16 mouse cellular contexts compared by ENCODE assay signal in genomic region chr10:43027006-43027405, GRCm38 (mm10).
DNase-seq lines count a peak whose midpoint lies in the region; ATAC-seq lines count a peak whose summit lies in the region.
"Had no signal": no experiment of that assay in that cellular context is flagged by ENCODE, and none has a peak within 500 bp of the region (broad histone marks: within the 10 kb centered on the region; RNA-seq: fewer than 3 reads in every experiment).

No protein-coding gene starts in this region.

- H3K4me2 ChIP-seq in midbrain, embryonic 12.5 days (replicated peaks): no peak overlapping the region
- H3K4me2 ChIP-seq in midbrain, embryonic 14.5 days (ENCODE audit: low read length): no peak overlapping the region
- H3K4me2 ChIP-seq in neural tube, embryonic 14.5 days (ENCODE audit: low read depth, low read length): no peak overlapping the region
- H3K4me2 ChIP-seq: heart, embryonic 12.5 days; liver, embryonic 13.5 days had no signal

- 59% methylated on average over 9 of the region's 9 CpGs for WGBS in midbrain, embryonic 12.5 days
- WGBS in midbrain, embryonic 14.5 days: 47% methylated on average over 9 of the region's 9 CpGs
- WGBS in neural tube, embryonic 14.5 days: 36% methylated on average over 9 of the region's 9 CpGs

- peaks cover 16% of the 10 kb centered on the region for H3K27me3 ChIP-seq in midbrain, embryonic 12.5 days
- no peaks in the 10 kb centered on the region for H3K27me3 ChIP-seq in midbrain, embryonic 14.5 days (ENCODE audit: control insufficient read depth, insufficient read depth, low read length)
- H3K27me3 ChIP-seq in neural tube, embryonic 14.5 days (ENCODE audit: control insufficient read depth, insufficient read depth, low read length): no peaks in the 10 kb centered on the region
- H3K27me3 ChIP-seq: CH12.LX had no signal

- no peaks in the 10 kb centered on the region for H3K9me3 ChIP-seq in midbrain, embryonic 12.5 days
- no peaks in the 10 kb centered on the region for H3K9me3 ChIP-seq in midbrain, embryonic 14.5 days (ENCODE audit: control insufficient read depth, low read length)
- no peaks in the 10 kb centered on the region for H3K9me3 ChIP-seq in neural tube, embryonic 14.5 days (ENCODE audit: control insufficient read depth, low read length)
- H3K9me3 ChIP-seq: heart, embryonic 12.5 days; liver, embryonic 13.5 days had no signal

- H3K36me3 ChIP-seq in midbrain, embryonic 12.5 days: no peaks in the 10 kb centered on the region
- H3K36me3 ChIP-seq in midbrain, embryonic 14.5 days (ENCODE audit: control insufficient read depth, insufficient read depth, low read length): peaks cover 4% of the 10 kb centered on the region; the same call in 1 of the 2 replicates
- H3K36me3 ChIP-seq in neural tube, embryonic 14.5 days (ENCODE audit: control insufficient read depth, insufficient read depth, low read length): no peaks in the 10 kb centered on the region
- H3K36me3 ChIP-seq: heart, embryonic 12.5 days; liver, embryonic 13.5 days had no signal

- peak; percentile 68 for DNase-seq in embryo, embryonic 10.5 days (ENCODE audit: low spot score)
- no peak for DNase-seq in embryo, embryonic 10 days (ENCODE audit: low spot score)
- DNase-seq in midbrain, embryonic 14.5 days: no peak
- DNase-seq in kidney, postnatal 10 days: peak; percentile 31
- DNase-seq in urinary bladder, postnatal 10 days (ENCODE audit: low spot score): no peak
- no peak for DNase-seq in thymus, postnatal 14 days
- DNase-seq: adrenal gland, postnatal 25 days; heart, postnatal 36 days; liver, embryonic 13.5 days had no signal

- no peak overlapping the region for H3K9ac ChIP-seq in midbrain, embryonic 12.5 days (replicated peaks)
- H3K9ac ChIP-seq in midbrain, embryonic 14.5 days (replicated peaks; ENCODE audit: low read length): no peak overlapping the region
- H3K9ac ChIP-seq in neural tube, embryonic 14.5 days (replicated peaks; ENCODE audit: low read depth, low read length): no peak overlapping the region
- H3K9ac ChIP-seq: heart, embryonic 12.5 days; liver, embryonic 13.5 days had no signal

- peak overlapping the region; percentile 58; the same call in 1 of the 2 replicates for H3K27ac ChIP-seq in midbrain, embryonic 12.5 days (replicated peaks)
- no peak overlapping the region for H3K27ac ChIP-seq in midbrain, embryonic 14.5 days (replicated peaks; ENCODE audit: low read depth, low read length)
- H3K27ac ChIP-seq in neural tube, embryonic 14.5 days (ENCODE audit: low read depth, low read length): no peak overlapping the region
- H3K27ac ChIP-seq: liver, embryonic 13.5 days had no signal

- peaks cover 29% of the 10 kb centered on the region for H3K4me1 ChIP-seq in midbrain, embryonic 12.5 days
- H3K4me1 ChIP-seq in midbrain, embryonic 14.5 days (ENCODE audit: control insufficient read depth, insufficient read depth, low read length): peaks cover 11% of the 10 kb centered on the region
- H3K4me1 ChIP-seq in neural tube, embryonic 14.5 days (ENCODE audit: control insufficient read depth, insufficient read depth, low read length): peaks cover 7% of the 10 kb centered on the region
- H3K4me1 ChIP-seq: liver, embryonic 13.5 days had no signal

- no peak for ATAC-seq in midbrain, embryonic 12.5 days (ENCODE audit: low FRiP score, low read depth)
- ATAC-seq in midbrain, embryonic 14.5 days (ENCODE audit: low FRiP score, low TSS enrichment): no peak
- ATAC-seq in neural tube, embryonic 14.5 days (ENCODE audit: low read depth): peak; percentile 59; the same call in 1 of the 2 replicates
- ATAC-seq: activated CD4-positive, CD25-positive, alpha-beta regulatory T cell, adult 4 months; lung, postnatal 0 days had no signal

- H3K4me3 ChIP-seq in midbrain, embryonic 12.5 days: no peak overlapping the region
- no peak overlapping the region for H3K4me3 ChIP-seq in midbrain, embryonic 14.5 days (replicated peaks; ENCODE audit: low read depth, low read length)
- no peak overlapping the region for H3K4me3 ChIP-seq in neural tube, embryonic 14.5 days (ENCODE audit: low read depth, low read length)
- H3K4me3 ChIP-seq: heart, embryonic 12.5 days; liver, embryonic 13.5 days; myocyte had no signal

Comparison
In these comparisons a context has a peak if more than half of its experiments do, and no peak if none do; other contexts are left out.
1. DNase-seq: peak in embryo, embryonic 10.5 days (single experiment) and kidney, postnatal 10 days (single experiment); none in embryo, embryonic 10 days (single experiment), midbrain, embryonic 14.5 days (single experiment), urinary bladder, postnatal 10 days (single experiment) and thymus, postnatal 14 days (single experiment).